Mouse (Mus musculus) T-helper 17 cell (primary cell): ENCODE measurements around the gene Tmem121.

ENCODE experiments used
- in situ Hi-C, 2 experiments: fragments of 300-600 bp; cut with MboI, MseI; formaldehyde crosslinking; loops; 1 replicate in 1 of 2; 2 replicates in 1 of 2; pipeline ENCODE4 v1.15.1; 2025; ENCODE audit warnings: high pct_unique_total_duplicates in 2 of 2

The Tmem121 gene

DNA sequence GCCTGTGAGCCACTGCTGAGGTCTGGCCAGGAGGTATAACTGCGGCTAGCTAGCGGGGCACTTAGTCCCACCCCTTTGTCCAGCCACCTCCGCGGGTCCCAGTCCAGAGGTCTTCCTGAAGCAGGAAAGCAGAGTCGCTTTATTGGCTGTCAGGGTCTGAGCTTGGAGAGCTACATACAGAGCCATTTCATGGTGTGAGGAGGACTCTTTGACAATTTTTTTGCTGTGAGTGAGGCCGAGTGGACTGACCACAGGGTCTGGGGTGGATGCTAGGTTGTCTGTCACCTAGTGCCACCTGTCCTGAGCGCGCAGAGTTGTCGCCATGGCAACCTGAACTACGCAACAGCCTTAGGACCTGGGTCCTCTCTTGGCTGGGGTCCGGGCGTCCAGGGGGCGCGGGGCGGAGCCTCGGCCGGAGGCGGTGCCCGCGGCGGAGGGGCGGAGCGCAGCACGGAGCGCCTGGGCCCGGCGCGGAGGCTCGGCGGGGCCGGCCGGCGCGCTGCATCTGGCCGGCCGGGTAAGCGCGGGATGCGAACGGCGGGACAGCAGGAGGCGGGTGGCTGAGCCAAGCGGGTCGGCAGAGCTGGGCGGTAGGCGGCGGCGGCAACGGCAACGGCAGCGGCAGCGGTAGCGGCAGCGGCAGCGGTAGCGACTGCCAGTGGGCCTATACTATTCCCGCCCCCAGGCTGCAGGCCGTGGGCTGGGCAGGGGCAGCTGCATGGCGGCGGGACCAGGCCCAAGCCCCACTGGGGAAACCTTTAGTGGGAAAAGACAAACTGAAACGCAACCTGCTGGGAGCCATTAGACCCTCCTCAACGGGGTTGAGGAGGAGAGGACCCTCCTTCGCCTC, at the start of gene Tmem121:
Tmem121 (plus strand) TSS at position 489 of the 850 bp plus-strand sequence.
- in situ Hi-C loops = no loop called here

- in situ Hi-C loops = no loop called here
These were observed 49.2 kb upstream of the Tmem121 start for GRCm38 (mm10) chr12:113136492-113137020.

GRCm38 (mm10) chr12:113137260-113138213, 48.2 kb upstream of the Tmem121 start:
- in situ Hi-C loops = no loop called here

GRCm38 (mm10) chr12:113138291-113138690, 47.4 kb upstream of the Tmem121 start:
- in situ Hi-C loops = no loop called here

DNA sequence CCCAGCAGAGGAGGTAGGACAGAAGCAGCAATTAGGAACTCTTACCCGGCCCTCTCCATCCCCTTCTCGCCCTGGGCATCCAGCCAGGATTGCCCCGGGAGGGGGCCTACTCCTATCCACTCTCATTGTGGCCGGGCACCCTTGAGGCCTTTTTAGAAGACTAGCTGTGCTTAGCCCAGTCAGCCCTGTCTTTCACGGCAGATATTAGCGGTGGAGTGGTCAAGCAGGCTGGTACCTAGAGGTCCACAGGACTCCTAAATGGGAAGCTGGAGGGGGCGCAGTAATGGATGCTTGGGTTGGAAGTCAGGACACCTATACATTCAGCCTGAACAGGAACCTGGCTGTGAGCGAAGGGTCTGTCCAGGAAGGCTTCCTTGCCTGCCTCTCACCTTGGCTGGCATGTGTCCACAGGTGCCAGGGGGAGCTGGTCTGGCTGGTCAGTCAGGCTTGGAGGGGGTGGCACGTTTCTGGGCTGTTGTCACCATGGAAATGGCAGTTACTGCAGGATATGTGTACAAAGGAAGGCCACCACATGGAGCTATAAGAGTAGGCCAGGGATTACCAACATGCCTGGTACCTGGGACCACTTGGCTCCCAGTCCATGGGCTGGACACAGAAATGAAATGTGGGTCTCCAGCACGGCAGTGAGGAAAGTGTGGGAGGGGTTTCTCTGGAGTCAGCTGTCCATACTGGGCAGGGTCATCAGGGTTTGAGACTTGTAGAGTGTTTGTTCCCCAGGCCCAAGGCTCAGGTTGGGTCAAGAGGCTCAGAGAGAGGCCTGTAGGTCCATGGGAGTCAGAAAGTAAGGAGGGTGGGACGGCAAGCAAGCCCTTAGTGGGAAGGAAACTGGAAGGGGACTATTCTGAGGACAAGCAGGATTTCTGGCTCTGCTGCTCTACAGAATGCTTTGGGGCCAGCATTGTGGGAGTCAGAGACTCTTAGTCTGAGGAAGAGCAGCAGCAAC, 46.5 kb upstream of the Tmem121 start:
- in situ Hi-C loops = no loop called here

GRCm38 (mm10) chr12:113139908-113140615, 45.7 kb upstream of the Tmem121 start, which contains the start of gene Crip2:
TSS of gene Crip2 (plus strand) at chr12:113140236.
- in situ Hi-C loops = no loop called here

DNA sequence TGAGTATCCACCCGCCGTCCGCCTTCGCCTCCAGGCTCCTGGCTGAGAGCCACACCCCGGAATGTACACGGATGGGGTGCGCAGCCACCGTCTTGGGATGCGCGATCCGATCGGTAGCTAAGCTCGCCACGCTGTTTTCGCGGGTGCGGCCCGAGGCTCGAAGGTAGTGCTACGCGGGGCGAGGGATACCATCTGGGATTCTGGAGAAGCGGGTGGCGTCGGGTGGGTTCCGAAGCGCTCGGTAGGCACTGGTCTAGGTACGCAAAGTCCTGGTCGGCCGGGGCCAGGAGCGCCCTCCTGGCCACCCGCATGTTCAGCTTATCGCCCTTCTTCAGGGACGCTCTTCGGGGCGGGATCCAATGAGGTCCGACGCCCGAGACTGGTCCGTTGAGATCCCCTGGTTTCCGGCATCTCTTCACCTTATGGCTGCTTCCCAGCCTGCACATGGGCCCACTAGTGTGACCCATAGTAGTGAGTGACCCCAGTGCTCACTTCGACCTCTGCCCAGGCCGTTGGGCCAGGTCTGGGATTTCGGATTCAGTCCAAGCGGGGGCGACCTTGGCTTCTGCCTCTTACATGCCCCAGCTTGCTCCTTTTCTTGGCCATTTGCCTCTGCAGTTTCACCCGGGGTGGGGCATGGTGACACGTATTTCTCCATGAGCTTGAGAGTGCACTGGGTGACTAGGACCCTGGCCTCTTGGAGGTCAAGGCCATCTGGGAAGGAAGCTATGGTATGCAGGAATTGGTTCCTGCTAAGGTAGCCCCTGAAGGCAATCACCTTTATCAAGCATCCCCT, 44.9 kb upstream of the Tmem121 start:
- in situ Hi-C loops = no loop called here

DNA sequence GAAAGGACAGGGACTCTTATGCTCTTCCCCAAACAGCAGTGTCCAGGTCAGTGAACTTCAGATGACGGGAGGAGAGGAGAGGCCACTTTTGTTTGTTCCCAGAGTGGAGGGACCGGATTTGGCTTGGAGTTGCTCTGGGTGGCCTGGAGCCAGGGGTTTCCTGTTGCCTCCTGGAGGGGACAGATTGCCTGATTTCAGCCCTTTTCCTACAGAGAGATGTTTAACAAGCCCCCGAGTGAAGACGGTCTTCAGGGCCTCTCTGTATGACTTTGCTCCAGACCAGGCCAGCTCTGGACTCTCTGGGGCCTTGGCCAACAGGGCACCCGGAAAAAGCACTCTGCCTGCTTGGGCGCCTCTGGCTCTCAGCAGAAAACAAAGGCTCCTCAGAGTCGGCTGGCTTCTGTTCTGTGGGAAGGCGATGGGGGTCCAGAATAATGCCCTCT, 44.2 kb upstream of the Tmem121 start:
- in situ Hi-C loops = no loop called here

- in situ Hi-C loops = no loop called here
These were observed 43.4 kb upstream of the Tmem121 start for GRCm38 (mm10) chr12:113142021-113142975.

DNA sequence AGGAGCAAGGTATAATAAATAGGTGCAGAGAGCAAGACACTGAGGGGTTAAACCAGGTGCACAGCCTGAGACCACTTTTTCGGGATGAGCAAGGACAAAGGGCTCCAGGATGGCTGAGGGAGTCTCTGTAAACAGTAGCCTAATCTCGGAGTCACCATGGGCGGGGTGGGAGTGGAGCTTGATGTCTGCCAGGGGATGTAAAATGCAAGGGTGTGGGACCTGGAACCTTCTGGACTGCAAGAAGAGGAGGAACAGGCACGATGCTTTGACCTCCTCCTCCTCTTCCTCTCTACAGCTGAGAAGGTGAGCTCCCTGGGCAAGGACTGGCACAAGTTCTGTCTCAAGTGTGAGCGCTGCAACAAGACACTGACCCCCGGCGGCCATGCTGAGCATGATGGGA, 42.6 kb upstream of the Tmem121 start:
- in situ Hi-C loops = no loop called here

DNA sequence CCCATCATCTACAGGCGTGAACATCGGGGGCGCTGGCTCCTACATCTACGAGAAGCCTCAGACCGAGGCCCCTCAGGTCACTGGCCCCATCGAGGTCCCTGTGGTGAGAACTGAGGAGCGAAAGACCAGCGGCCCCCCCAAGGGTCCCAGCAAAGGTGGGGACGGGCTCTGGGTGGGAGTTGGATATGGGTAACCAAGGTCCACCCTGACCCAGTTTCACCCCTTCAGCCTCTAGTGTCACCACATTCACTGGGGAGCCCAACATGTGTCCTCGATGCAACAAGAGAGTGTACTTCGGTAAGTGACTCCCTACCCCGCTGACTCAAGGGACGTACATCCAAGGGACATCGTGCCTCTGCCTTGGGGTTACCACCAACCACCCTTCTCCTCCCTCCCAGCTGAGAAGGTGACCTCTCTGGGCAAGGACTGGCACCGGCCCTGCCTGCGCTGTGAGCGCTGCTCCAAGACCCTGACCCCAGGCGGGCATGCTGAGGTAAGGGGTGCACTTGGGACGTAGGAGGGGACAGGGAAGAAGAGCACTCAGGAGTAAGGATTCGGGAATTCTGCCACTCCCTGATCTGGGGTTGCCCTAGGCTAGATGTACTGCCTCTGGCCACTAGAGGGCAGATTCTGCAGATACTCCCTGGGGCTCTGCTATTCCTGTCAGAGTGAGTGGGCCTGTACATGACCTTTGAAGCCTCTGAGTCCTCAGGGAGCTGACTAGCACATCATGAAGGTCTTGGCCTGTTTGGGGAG, 41.6 kb upstream of the Tmem121 start:
- in situ Hi-C loops = no loop called here

- in situ Hi-C loops = no loop called here
These were observed 40.8 kb upstream of the Tmem121 start for GRCm38 (mm10) chr12:113144886-113145285.

- in situ Hi-C loops = no loop called here
These were observed 40.1 kb upstream of the Tmem121 start for GRCm38 (mm10) chr12:113145591-113145990.

DNA sequence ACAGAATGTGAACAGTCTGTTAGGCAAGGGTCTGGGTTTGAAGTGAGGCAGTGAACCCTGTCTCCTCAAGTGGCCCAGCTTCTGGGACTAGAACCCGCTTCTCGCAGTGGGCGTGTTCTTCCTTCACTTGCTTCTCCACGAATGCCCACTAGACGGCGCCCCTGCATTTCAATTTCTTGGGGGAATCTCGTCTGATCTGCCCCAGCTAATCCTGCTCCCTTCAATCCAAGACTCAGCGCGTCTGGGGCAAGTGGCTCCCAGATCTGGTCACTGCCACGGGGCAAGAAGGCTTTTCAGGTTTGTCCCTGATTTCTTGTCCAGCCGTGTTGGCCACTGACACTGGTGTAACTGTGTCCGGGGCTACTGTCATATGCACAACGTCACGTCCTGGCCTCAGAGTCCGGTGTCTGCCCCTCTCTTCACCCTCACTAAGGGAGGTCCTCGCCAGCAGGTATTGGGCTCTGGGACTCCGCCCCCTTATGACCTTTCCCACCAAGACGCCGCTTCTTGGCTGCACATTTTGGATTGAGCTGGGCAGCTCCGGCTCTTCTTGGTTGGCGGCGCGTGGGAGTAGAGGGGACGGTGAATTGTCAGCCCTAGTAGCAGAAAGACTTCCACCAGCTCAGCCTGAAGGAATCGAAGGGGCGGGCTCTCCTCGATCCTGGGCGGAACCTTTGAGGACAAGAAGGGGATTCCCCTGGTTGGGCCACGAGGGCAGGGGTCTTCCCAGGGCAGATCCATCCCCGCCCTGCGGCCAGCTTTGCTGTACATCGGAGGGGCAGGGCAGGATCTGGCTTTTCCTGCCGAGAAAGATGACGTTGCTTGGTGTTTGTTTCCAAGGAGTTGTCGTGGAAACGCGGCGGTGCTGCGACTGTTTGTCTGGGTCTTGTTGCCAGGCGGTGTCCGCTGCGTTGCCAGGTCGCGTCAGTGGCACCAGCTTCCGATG, 39.3 kb upstream of the Tmem121 start, which contains the start of gene Crip1:
Crip1 (plus strand) TSS at position 205 of the 946 bp plus-strand sequence.
- in situ Hi-C loops = no loop called here

DNA sequence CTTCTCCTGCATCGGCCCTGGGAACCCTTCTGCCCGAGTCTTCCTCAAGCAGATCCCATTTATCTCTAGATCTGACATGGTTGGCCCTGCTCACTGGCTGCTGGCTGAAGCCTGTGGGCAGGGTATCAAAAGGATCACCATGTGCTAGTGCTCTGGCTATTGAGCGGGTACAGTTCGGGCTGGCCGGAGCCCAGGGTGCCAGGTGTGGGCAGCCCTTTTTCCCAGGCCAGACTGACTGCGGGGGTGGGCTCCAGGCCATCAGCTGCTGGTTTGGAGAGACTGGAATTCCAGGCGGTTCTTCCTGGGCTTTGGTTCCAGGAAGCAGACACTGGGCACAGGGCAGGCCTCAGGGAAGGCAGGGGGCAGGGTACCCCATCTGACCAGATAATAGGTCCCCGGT, 38.2 kb upstream of the Tmem121 start:
- in situ Hi-C loops = no loop called here

DNA sequence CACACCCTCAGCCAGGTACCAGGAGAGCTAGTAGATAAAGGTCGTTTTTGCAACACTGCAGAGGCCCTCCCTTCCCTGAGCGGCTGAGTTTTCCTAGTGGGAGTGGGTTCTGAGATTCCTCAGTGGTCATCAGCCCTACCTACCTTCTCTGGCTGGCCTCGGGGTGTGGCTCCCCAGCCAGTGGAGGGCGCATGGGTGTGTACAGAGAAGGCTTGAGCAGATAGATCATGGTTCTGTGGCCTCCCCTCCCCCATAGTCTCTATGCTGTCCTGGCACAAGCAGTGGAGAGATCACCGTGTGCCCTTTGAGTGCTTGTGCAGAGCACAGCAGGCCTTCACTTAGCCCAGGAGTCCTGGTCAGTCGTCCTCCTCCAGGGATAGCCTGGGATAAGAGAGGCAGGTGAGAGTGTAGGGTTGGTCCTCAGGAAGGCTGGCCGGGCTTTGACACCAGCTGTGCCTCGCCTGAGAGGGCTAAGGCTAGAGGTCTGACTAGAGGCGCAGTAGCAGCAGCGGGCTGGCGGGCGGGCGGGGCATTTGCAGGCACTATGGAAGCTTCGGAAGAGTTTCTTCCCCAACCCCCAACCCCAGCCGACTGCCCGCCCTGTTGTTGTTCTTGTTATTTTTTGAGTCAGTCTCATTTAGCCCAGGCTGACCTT, 37.2 kb upstream of the Tmem121 start:
- in situ Hi-C loops = no loop called here
